Mouse (Mus musculus): ENCODE measurements around the gene Atrn. TPM values are rescaled to one million over a fixed set of nuclear protein-coding genes. Genes with fewer than 3 reads are reported as not detected.

The Atrn gene
- polyA plus RNA-seq (2015; fragmentation: Nextera tagmentation; extraction: Ambion mirVana): 3.7 and 3.8 TPM in 2 replicates

DNA sequence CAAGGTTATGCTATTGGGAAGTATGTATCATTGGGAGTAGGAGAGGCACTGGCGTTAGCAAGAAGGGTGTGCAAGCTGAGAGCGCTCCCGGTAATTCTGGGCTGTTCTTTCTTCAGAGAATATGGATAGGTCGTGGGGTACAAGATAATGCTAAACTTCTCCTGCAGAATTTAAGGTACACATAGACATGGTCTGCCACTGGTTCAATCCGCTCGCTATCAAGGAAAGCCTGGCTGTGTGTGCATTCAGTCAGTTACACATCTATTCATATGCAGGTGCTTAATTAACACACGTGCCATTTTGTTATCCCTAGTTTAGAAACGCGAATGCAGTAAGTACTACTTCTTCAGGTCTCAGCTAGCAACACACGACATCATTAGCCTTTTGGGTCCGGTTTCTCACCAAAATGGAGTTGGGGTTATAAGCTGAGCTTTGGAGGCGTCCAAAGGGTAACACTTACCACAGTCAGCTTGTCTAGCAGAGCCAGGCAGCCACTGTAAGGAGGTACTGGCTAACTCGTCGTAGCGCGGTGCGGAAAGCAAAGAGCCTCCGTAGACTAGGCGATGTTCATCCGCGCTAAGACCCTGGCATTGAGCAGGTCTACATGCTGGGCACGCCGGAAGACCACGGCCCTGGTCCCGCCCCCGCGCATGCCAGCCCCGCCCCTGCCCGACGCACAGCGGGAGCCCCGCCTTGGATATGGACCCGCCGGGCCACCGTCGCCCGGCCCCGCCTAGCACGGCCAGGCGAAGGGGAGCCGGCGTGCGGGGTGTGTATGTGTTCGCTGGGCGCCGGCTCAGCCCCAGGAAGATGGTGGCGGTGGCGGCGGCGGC, at the start of gene Atrn, which contains the start of gene 4930402H24Rik:
Atrn (plus strand) TSS at position 745 of the 833 bp plus-strand sequence.
4930402H24Rik (minus strand) TSS at position 656 of the 833 bp plus-strand sequence.
- ATAC-seq (ENCODE audit: low FRiP score, low TSS enrichment) (peak; percentile 99), DNase-seq (ENCODE audit: low spot score) (peak; percentile 97)
- Histone ChIP-seq H3K27me3 (ENCODE audit: control insufficient read depth, insufficient read depth, low read length) (no peaks in the 10 kb centered on the region), H3K27ac (replicated peaks) (peak within 1 kb of the TSS; percentile 87), H3K36me3 (ENCODE audit: control insufficient read depth, insufficient read depth, low read length) (no peaks in the 10 kb centered on the region), H3K4me2 (replicated peaks; ENCODE audit: low read depth) (peak within 1 kb of the TSS; percentile 89), H3K4me1 (replicated peaks; ENCODE audit: control insufficient read depth, insufficient read depth) (peaks cover 8% of the 10 kb centered on the region), H3K4me3 (ENCODE audit: low read depth, low read length) (peak within 1 kb of the TSS; percentile 96), H3K9me3 (ENCODE audit: control insufficient read depth, low read length) (no peaks in the 10 kb centered on the region), H3K9ac (ENCODE audit: low read length) (peak within 1 kb of the TSS; percentile 89)
- TF ChIP-seq CTCF (IDR thresholded peaks at IDR 0.05; ENCODE audit: low read depth): no peak
- no peak for TF ChIP-seq EP300 (optimal IDR thresholded peaks at IDR 0.05)
- 4% methylated on average over 43 of the region's 50 CpGs for WGBS

DNA sequence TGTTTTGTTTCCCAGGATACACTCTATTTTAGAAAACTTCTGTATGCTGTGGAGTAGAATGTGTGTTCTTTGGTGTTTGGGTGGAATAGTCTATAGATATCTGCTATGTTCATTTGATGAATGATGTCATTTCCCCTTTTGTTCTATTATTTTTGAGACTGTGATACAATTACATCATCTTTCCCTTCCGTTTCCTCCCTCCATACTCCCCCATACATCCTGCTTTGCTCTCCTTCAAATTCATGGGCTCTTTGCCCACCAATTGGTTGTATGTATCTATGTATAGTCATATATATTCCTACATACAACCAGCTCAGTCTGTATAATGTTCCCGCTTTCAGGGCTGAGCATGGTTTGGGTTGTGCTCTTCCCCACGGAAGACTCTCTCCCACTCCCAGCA, 44.2 kb upstream of the Atrn start:
- Histone ChIP-seq H3K4me2 (replicated peaks; ENCODE audit: low read depth) (no peak overlapping the region), H3K4me1 (replicated peaks; ENCODE audit: control insufficient read depth, insufficient read depth) (no peaks in the 10 kb centered on the region), H3K9me3 (ENCODE audit: control insufficient read depth, low read length) (no peaks in the 10 kb centered on the region), H3K36me3 (ENCODE audit: control insufficient read depth, insufficient read depth, low read length) (no peaks in the 10 kb centered on the region), H3K4me3 (ENCODE audit: low read depth, low read length) (no peak overlapping the region), H3K9ac (ENCODE audit: low read length) (no peak overlapping the region), H3K27ac (replicated peaks) (no peak overlapping the region), H3K27me3 (ENCODE audit: control insufficient read depth, insufficient read depth, low read length) (no peaks in the 10 kb centered on the region)
- DNase-seq (ENCODE audit: low spot score) (no peak), ATAC-seq (ENCODE audit: low FRiP score, low TSS enrichment) (no peak)
- TF ChIP-seq CTCF (IDR thresholded peaks at IDR 0.05; ENCODE audit: low read depth) (no peak), EP300 (optimal IDR thresholded peaks at IDR 0.05) (no peak)
- WGBS: 74% methylated on average over 3 of the region's 3 CpGs

DNA sequence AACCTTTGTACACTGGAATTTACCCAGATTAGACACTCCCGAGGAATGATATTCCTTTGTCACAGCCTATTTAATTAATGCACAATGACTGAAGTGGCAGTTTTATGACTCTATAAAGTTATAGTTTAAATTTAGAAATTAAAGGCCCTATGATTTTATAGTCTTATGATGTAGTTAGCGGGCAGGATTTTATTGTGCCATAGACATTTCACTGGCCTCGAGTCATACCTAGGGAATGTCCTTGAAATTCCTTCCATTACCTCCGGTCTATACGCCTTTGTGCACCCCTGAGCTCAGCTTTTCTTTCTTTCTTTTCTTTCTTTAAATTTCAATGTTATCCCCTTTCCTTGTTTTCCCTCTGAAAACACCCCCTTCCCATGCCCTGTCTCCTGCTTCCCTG, 35.4 kb upstream of the Atrn start:
- Histone ChIP-seq H3K36me3 (ENCODE audit: control insufficient read depth, insufficient read depth, low read length) (no peaks in the 10 kb centered on the region), H3K9me3 (ENCODE audit: control insufficient read depth, low read length) (no peaks in the 10 kb centered on the region), H3K27me3 (ENCODE audit: control insufficient read depth, insufficient read depth, low read length) (no peaks in the 10 kb centered on the region), H3K4me1 (replicated peaks; ENCODE audit: control insufficient read depth, insufficient read depth) (no peaks in the 10 kb centered on the region), H3K9ac (ENCODE audit: low read length) (no peak overlapping the region), H3K4me2 (replicated peaks; ENCODE audit: low read depth) (no peak overlapping the region), H3K4me3 (ENCODE audit: low read depth, low read length) (no peak overlapping the region), H3K27ac (replicated peaks) (no peak overlapping the region)
- WGBS: 87% methylated on average over 5 of the region's 5 CpGs
- no peak for TF ChIP-seq EP300 (optimal IDR thresholded peaks at IDR 0.05)
- TF ChIP-seq CTCF (IDR thresholded peaks at IDR 0.05; ENCODE audit: low read depth): no peak
- DNase-seq (ENCODE audit: low spot score) (no peak), ATAC-seq (ENCODE audit: low FRiP score, low TSS enrichment) (no peak)

- no peak for DNase-seq (ENCODE audit: low spot score)
- 56% methylated on average over 3 of the region's 3 CpGs for WGBS
- Histone ChIP-seq H3K4me1 (replicated peaks; ENCODE audit: control insufficient read depth, insufficient read depth) (no peaks in the 10 kb centered on the region), H3K36me3 (ENCODE audit: control insufficient read depth, insufficient read depth, low read length) (no peaks in the 10 kb centered on the region), H3K4me3 (ENCODE audit: low read depth, low read length) (no peak overlapping the region), H3K27me3 (ENCODE audit: control insufficient read depth, insufficient read depth, low read length) (no peaks in the 10 kb centered on the region), H3K9me3 (ENCODE audit: control insufficient read depth, low read length) (no peaks in the 10 kb centered on the region), H3K9ac (ENCODE audit: low read length) (no peak overlapping the region), H3K27ac (replicated peaks) (no peak overlapping the region), H3K4me2 (replicated peaks; ENCODE audit: low read depth) (no peak overlapping the region)
- TF ChIP-seq EP300 (optimal IDR thresholded peaks at IDR 0.05): no peak
- no peak for ATAC-seq (ENCODE audit: low FRiP score, low TSS enrichment)
Measured at GRCm38 (mm10) chr2:130877376-130877775, 28.9 kb upstream of the Atrn start.

GRCm38 (mm10) chr2:130886983-130887382, 19.3 kb upstream of the Atrn start:
- DNase-seq (ENCODE audit: low spot score): no peak

DNA sequence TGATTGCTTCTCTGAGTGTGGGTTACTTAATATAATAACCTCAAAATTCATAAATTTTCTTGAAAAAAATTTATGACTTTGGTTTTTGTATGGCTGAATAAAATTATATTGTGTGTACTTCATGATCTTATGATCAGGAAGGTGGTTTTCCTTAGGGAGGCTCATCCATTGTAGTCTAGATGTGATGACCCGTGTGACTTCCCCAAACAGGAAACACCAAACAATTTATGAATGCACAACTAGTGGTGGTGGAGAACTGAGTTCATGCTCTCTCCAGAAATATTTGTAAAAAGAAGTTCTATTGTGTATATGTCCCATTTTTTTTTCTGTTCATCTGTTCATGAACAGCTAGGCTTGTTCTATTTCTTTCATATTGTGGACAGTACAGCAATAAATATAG, 18.8 kb upstream of the Atrn start:
- Histone ChIP-seq H3K27ac (replicated peaks) (no peak overlapping the region), H3K9me3 (ENCODE audit: control insufficient read depth, low read length) (no peaks in the 10 kb centered on the region), H3K9ac (ENCODE audit: low read length) (no peak overlapping the region), H3K27me3 (ENCODE audit: control insufficient read depth, insufficient read depth, low read length) (no peaks in the 10 kb centered on the region), H3K4me2 (replicated peaks; ENCODE audit: low read depth) (no peak overlapping the region), H3K4me3 (ENCODE audit: low read depth, low read length) (no peak overlapping the region), H3K36me3 (ENCODE audit: control insufficient read depth, insufficient read depth, low read length) (no peaks in the 10 kb centered on the region), H3K4me1 (replicated peaks; ENCODE audit: control insufficient read depth, insufficient read depth) (no peaks in the 10 kb centered on the region)
- TF ChIP-seq EP300 (optimal IDR thresholded peaks at IDR 0.05): no peak
- no peak for TF ChIP-seq CTCF (IDR thresholded peaks at IDR 0.05; ENCODE audit: low read depth)
- 74% methylated on average over 1 of the region's 1 CpGs for WGBS
- ATAC-seq (ENCODE audit: low FRiP score, low TSS enrichment) (no peak), DNase-seq (ENCODE audit: low spot score) (no peak)

More at GRCm38 (mm10) chr2:130886983-130887382, 19.3 kb upstream of the Atrn start:
- Histone ChIP-seq H3K9ac (ENCODE audit: low read length) (no peak overlapping the region), H3K27ac (replicated peaks) (no peak overlapping the region), H3K9me3 (ENCODE audit: control insufficient read depth, low read length) (no peaks in the 10 kb centered on the region), H3K27me3 (ENCODE audit: control insufficient read depth, insufficient read depth, low read length) (no peaks in the 10 kb centered on the region), H3K4me3 (ENCODE audit: low read depth, low read length) (no peak overlapping the region), H3K36me3 (ENCODE audit: control insufficient read depth, insufficient read depth, low read length) (no peaks in the 10 kb centered on the region), H3K4me2 (replicated peaks; ENCODE audit: low read depth) (no peak overlapping the region), H3K4me1 (replicated peaks; ENCODE audit: control insufficient read depth, insufficient read depth) (no peaks in the 10 kb centered on the region)
- TF ChIP-seq EP300 (optimal IDR thresholded peaks at IDR 0.05) (no peak), CTCF (IDR thresholded peaks at IDR 0.05; ENCODE audit: low read depth) (no peak)
- ATAC-seq (ENCODE audit: low FRiP score, low TSS enrichment): no peak
